In genomic region chr2:159069180-159069579, GRCm38 (mm10) we compare ENCODE assay signal across 10 mouse cellular contexts.
DNase-seq lines count a peak whose midpoint lies in the region; ATAC-seq lines count a peak whose summit lies in the region.
"Had no signal": no experiment of that assay in that cellular context is flagged by ENCODE, and none has a peak within 500 bp of the region (broad histone marks: within the 10 kb centered on the region; RNA-seq: fewer than 3 reads in every experiment).

No protein-coding gene starts in this region.

- H3K9ac ChIP-seq in midbrain, embryonic 13.5 days (replicated peaks), result no peak overlapping the region
- H3K9ac ChIP-seq in midbrain, embryonic 11.5 days (ENCODE audit: low read length), result no peak overlapping the region
- H3K9ac ChIP-seq in kidney, embryonic 16.5 days (replicated peaks; ENCODE audit: low read length), result 0 out of 2 replicates have a peak overlapping the region, but pooled peaks have one; percentile 33
- H3K9ac ChIP-seq in neural tube, embryonic 15.5 days (replicated peaks), result no peak overlapping the region
- H3K9ac ChIP-seq: heart, embryonic 13.5 days had no signal

- H3K4me2 ChIP-seq in midbrain, embryonic 13.5 days (replicated peaks), result no peak overlapping the region
- H3K4me2 ChIP-seq in midbrain, embryonic 11.5 days, result no peak overlapping the region
- H3K4me2 ChIP-seq in kidney, embryonic 16.5 days (replicated peaks; ENCODE audit: low read depth, low read length), result 0 out of 2 replicates have a peak overlapping the region, but pooled peaks have one; percentile 4
- no peak overlapping the region for H3K4me2 ChIP-seq in neural tube, embryonic 15.5 days
- H3K4me2 ChIP-seq: heart, embryonic 13.5 days had no signal

- H3K9me3 ChIP-seq in midbrain, embryonic 13.5 days, result no peaks in the 10 kb centered on the region
- H3K9me3 ChIP-seq in midbrain, embryonic 11.5 days (ENCODE audit: control insufficient read depth, low read length), result no peaks in the 10 kb centered on the region
- H3K9me3 ChIP-seq in kidney, embryonic 16.5 days (ENCODE audit: low read length), result peaks cover 2% of the 10 kb centered on the region; the same call in 1 of the 2 replicates
- no peaks in the 10 kb centered on the region for H3K9me3 ChIP-seq in neural tube, embryonic 15.5 days (replicated peaks)
- H3K9me3 ChIP-seq: heart, embryonic 13.5 days had no signal

- DNase-seq in midbrain, embryonic 11.5 days (ENCODE audit: low spot score, missing footprints), result no peak
- DNase-seq in cerebellum, postnatal 14 days, result peak; percentile 84 to 91
- DNase-seq in gastrocnemius, adult 18-20 months (ENCODE audit: low spot score), result no peak
- no peak for DNase-seq in liver
- DNase-seq in adrenal gland, postnatal 36 days, result no peak

- 0 out of 2 replicates have a peak, but pooled peaks cover 6% of the 10 kb centered on the region for H3K4me1 ChIP-seq in midbrain, embryonic 13.5 days (replicated peaks)
- no peaks in the 10 kb centered on the region for H3K4me1 ChIP-seq in midbrain, embryonic 11.5 days (ENCODE audit: control insufficient read depth, insufficient read depth, low read length)
- 0 out of 2 replicates have a peak, but pooled peaks cover 4% of the 10 kb centered on the region for H3K4me1 ChIP-seq in kidney, embryonic 16.5 days (ENCODE audit: insufficient read depth, low read length)
- peaks cover 18% of the 10 kb centered on the region for H3K4me1 ChIP-seq in neural tube, embryonic 15.5 days
- H3K4me1 ChIP-seq: heart, embryonic 13.5 days had no signal

- ATAC-seq in midbrain, embryonic 13.5 days, result 0 out of 2 replicates have a peak, but pooled peaks have one; percentile 24
- ATAC-seq in midbrain, embryonic 11.5 days (ENCODE audit: low FRiP score), result no peak
- peak; percentile 68 for ATAC-seq in kidney, embryonic 16.5 days (ENCODE audit: low FRiP score, low TSS enrichment)
- peak; percentile 35; the same call in 1 of the 2 replicates for ATAC-seq in neural tube, embryonic 15.5 days (ENCODE audit: low FRiP score)

- WGBS in midbrain, embryonic 13.5 days, result 18% methylated on average over 6 of the region's 6 CpGs
- 14% methylated on average over 6 of the region's 6 CpGs for WGBS in midbrain, embryonic 11.5 days
- WGBS in kidney, embryonic 16.5 days, result 18% methylated on average over 6 of the region's 6 CpGs
- 4% methylated on average over 6 of the region's 6 CpGs for WGBS in neural tube, embryonic 15.5 days

- no peaks in the 10 kb centered on the region for H3K36me3 ChIP-seq in midbrain, embryonic 13.5 days
- H3K36me3 ChIP-seq in midbrain, embryonic 11.5 days (ENCODE audit: control insufficient read depth, insufficient read depth, low read length), result no peaks in the 10 kb centered on the region
- H3K36me3 ChIP-seq in kidney, embryonic 16.5 days (ENCODE audit: insufficient read depth, low read length), result no peaks in the 10 kb centered on the region
- H3K36me3 ChIP-seq in neural tube, embryonic 15.5 days, result no peaks in the 10 kb centered on the region
- H3K36me3 ChIP-seq: heart, embryonic 13.5 days had no signal

- no peak overlapping the region for H3K4me3 ChIP-seq in midbrain, embryonic 13.5 days (replicated peaks)
- H3K4me3 ChIP-seq in midbrain, embryonic 11.5 days (ENCODE audit: low read depth, low read length), result no peak overlapping the region
- no peak overlapping the region for H3K4me3 ChIP-seq in kidney, embryonic 16.5 days (ENCODE audit: low read length)
- no peak overlapping the region for H3K4me3 ChIP-seq in neural tube, embryonic 15.5 days (replicated peaks)
- H3K4me3 ChIP-seq: heart, embryonic 13.5 days had no signal

- H3K27ac ChIP-seq in midbrain, embryonic 13.5 days, result no peak overlapping the region
- no peak overlapping the region for H3K27ac ChIP-seq in midbrain, embryonic 11.5 days (ENCODE audit: low read depth, low read length)
- peak overlapping the region; percentile 78 for H3K27ac ChIP-seq in kidney, embryonic 16.5 days (ENCODE audit: low read length)
- H3K27ac ChIP-seq in neural tube, embryonic 15.5 days (replicated peaks), result no peak overlapping the region
- H3K27ac ChIP-seq: heart, embryonic 13.5 days; macrophage had no signal

- peaks cover 9% of the 10 kb centered on the region for H3K27me3 ChIP-seq in midbrain, embryonic 13.5 days
- H3K27me3 ChIP-seq in midbrain, embryonic 11.5 days (ENCODE audit: control insufficient read depth, insufficient read depth, low read length), result no peaks in the 10 kb centered on the region
- no peaks in the 10 kb centered on the region for H3K27me3 ChIP-seq in kidney, embryonic 16.5 days (ENCODE audit: insufficient read depth, low read length)
- H3K27me3 ChIP-seq in neural tube, embryonic 15.5 days (replicated peaks), result peaks cover 92% of the 10 kb centered on the region

Comparison
In these comparisons a context has a peak if more than half of its experiments do, and no peak if none do; other contexts are left out.
1. DNase-seq: peak in cerebellum, postnatal 14 days (2 of 2); none in midbrain, embryonic 11.5 days (single experiment), gastrocnemius, adult 18-20 months (single experiment), liver (single experiment) and adrenal gland, postnatal 36 days (0 of 2).